Mouse (Mus musculus): ENCODE results near the gene Opalin.

The Opalin gene

DNA sequence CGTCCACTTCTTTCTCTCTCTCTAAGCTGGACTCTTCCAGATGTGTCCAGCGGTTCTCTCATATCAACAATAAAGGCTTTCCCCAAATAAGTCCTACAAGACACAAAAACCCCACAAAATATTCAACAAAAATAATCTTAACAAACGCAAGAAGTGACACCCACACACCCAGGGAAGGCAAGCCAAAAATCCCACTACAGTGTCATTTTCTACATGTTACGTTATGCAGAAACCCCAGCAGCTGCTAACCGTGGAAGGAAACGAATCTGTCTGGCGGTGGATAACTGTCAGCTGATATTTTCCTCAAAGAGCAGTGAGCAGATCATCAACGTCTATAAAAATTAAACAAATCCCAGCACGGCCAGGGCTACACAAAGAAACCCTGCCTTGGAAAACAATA, 62.9 kb downstream of the Opalin start:
- no peak for DNase-seq (ENCODE audit: low spot score)

GRCm38 (mm10) chr19:41013591-41013990, 63.3 kb downstream of the Opalin start:
- DNase-seq (ENCODE audit: low spot score): no peak

Data from spleen, adult 12 weeks (tissue).